Mouse (Mus musculus) heart, adult 2 months (tissue): ENCODE results near the gene Il1r1.

Source experiments
- CTCF ChIP-seq: fragments of 200-600 bp; IDR thresholded peaks from 2 replicates; pipeline ENCODE4 v1.8.1; 2022; ENCODE audit warnings: antibody characterized with exemption, mild to moderate bottlenecking, moderate library complexity
- EP300 ChIP-seq: fragments of 200-500 bp; IDR thresholded peaks from 2 replicates; pipeline ENCODE4 v1.6.1; 2011; ENCODE audit warnings: low read depth, low read length, control low read depth; ENCODE audit not compliant: insufficient read depth
- POLR2A ChIP-seq: fragments of 200-500 bp; IDR thresholded peaks from 2 replicates; pipeline ENCODE4 v1.6.1; 2011; ENCODE audit warnings: mild to moderate bottlenecking, low read depth, low read length, control low read depth; ENCODE audit not compliant: insufficient read depth

DNA sequence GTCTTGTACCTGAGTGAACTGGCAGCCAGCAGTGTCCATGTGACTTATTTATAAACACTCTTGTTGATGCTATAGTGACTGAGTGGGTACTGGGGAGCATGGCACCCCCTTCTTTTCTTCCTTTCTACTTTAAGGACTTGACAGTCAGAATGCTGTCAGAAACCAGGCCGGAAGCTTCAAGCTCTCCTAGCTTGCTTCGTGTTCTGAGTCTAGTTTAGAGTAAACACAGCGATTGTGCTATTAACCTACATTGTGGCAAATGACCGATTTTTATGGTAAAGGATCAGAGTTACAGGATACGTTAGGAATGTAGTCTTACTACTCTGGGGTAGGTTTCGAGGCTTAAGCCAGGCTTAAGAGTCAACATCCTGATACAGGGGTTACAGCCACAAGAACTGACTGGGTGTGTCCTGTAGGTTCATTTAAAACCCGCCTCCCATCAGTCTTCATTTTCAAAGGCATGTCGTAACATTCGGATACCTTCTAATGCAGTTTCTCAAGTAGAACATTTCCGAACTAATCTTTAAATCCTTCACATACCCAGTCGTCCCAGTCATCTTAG is 54.4 kb downstream of the Il1r1 start:
- no peak for TF ChIP-seq CTCF
- TF ChIP-seq POLR2A, result no peak
- TF ChIP-seq EP300, result no peak
